Mouse (Mus musculus): ENCODE measurements at regions not wholly inside any gene's neighbourhood (a gene's known extent, or its start where the extent isn't known, plus 50 kb on each side); places are given as distances from the start of the nearest gene placed in this dataset.

- TF ChIP-seq CTCF (IDR thresholded peaks at IDR 0.05; ENCODE audit: insufficient read depth, low read length) (no peak), POLR2A (IDR thresholded peaks at IDR 0.05; ENCODE audit: borderline replicate concordance, extremely low read depth, low read depth, low read length) (no peak)
Observed at GRCm38 (mm10) chr2:171633355-171634097, 409.7 kb downstream of the Cbln4 start.

All from lung, adult 2 months (tissue).